Mouse (Mus musculus) neural tube, embryonic 14.5 days (tissue): ENCODE results near the gene Hdhd5. TPM values are rescaled to one million over a fixed set of nuclear protein-coding genes. Genes with fewer than 3 reads are reported as not detected.

Experiments
- ATAC-seq: fragments of 200-750 bp; cut with Nextera tagmentation; 2 replicates; pipeline ENCODE4 v1.8.0; 2017; ENCODE audit warnings: low read depth, mild to moderate bottlenecking, moderate TSS enrichment, moderate library complexity
- H3K27ac ChIP-seq: fragments of 300-500 bp; sonication (generic); 2 replicates; pipeline ENCODE4 v1.5.1; 2014; ENCODE audit warnings: low read depth, mild to moderate bottlenecking, control low read depth, low read length, moderate library complexity, mixed read lengths
- H3K27me3 ChIP-seq: fragments of 300-500 bp; sonication (generic); 2 replicates; pipeline ENCODE4 v1.6.1; 2014; ENCODE audit warnings: low read length; ENCODE audit not compliant: control insufficient read depth, insufficient read depth
- H3K36me3 ChIP-seq: fragments of 300-500 bp; sonication (generic); 2 replicates; pipeline ENCODE4 v1.6.1; 2014; ENCODE audit warnings: low read length, mixed read lengths; ENCODE audit not compliant: control insufficient read depth, insufficient read depth
- H3K4me1 ChIP-seq: fragments of 300-500 bp; sonication (generic); 2 replicates; pipeline ENCODE4 v1.6.1; 2014; ENCODE audit warnings: low read length; ENCODE audit not compliant: control insufficient read depth, insufficient read depth
- H3K4me2 ChIP-seq: fragments of 300-500 bp; sonication (generic); 2 replicates; pipeline ENCODE4 v1.6.1; 2014; ENCODE audit warnings: mild to moderate bottlenecking, low read depth, low read length, control low read depth
- H3K4me3 ChIP-seq: fragments of 300-500 bp; sonication (generic); 2 replicates; pipeline ENCODE4 v1.5.1; 2014; ENCODE audit warnings: low read depth, low read length, control low read depth, mixed read lengths
- H3K9ac ChIP-seq: fragments of 300-500 bp; sonication (generic); replicated peaks from 2 replicates; pipeline ENCODE4 v1.6.1; 2014; ENCODE audit warnings: low read depth, mild to moderate bottlenecking, control low read depth, low read length, mixed read lengths
- H3K9me3 ChIP-seq: fragments of 300-500 bp; sonication (generic); 2 replicates; pipeline ENCODE4 v1.6.1; 2016; ENCODE audit warnings: low read length; ENCODE audit not compliant: control insufficient read depth
- WGBS: fragments of 180-500 bp; shearing (Covaris S2); extraction: QIAGEN DNeasy Blood & Tissue Kit; methylation state at CpG from one replicate; pipeline ENCODE4 v1.1.7; 2014; 5-methylcytosine and 5-hydroxymethylcytosine counted together
- polyA plus RNA-seq: library from polyadenylated mRNA; unstranded; fragments of >200 nt; fragmentation: Nextera tagmentation; extraction: Ambion mirVana; gene quantifications from 2 replicates; pipeline ENCODE4 v1.2.1, GENCODE M21; 2014

The Hdhd5 gene
- polyA plus RNA-seq, 1 experiment from 2014 or later, result 11.8 TPM

DNA sequence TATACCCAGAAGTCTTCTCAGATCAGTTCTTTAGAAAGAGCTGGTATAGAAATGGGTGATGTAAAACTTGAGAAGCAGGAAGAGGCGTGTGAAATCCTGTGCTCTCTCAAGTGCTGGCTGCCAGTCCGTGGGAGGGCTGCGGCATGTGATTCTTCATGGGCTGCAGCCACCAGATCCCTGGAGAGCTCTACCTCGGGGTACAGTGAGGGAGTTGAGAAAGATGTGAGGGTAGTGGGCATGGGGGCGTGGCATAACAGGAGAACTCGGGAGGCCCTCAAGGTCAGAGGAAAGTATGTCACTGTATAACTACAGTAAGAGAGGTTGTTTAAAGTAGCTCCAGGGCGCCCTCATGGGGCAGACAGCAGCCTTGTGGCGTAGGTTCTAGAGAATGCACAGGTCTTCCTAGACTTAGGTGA lies 47.9 kb downstream of the Hdhd5 start:
- H3K9ac ChIP-seq, result no peak overlapping the region
- 41% methylated on average over 8 of the region's 8 CpGs for WGBS
- no peaks in the 10 kb centered on the region for H3K4me1 ChIP-seq
- ATAC-seq, result no peak
- no peaks in the 10 kb centered on the region for H3K9me3 ChIP-seq
- H3K36me3 ChIP-seq, result no peaks in the 10 kb centered on the region
- no peak overlapping the region for H3K4me3 ChIP-seq
- no peak overlapping the region for H3K27ac ChIP-seq
- no peak overlapping the region for H3K4me2 ChIP-seq
- no peaks in the 10 kb centered on the region for H3K27me3 ChIP-seq

- no peaks in the 10 kb centered on the region for H3K27me3 ChIP-seq
- H3K4me2 ChIP-seq, result no peak overlapping the region
- no peaks in the 10 kb centered on the region for H3K36me3 ChIP-seq
- ATAC-seq, result no peak
- H3K27ac ChIP-seq, result no peak overlapping the region
- no peak overlapping the region for H3K9ac ChIP-seq
- WGBS, result 41% methylated on average over 6 of the region's 6 CpGs
- H3K4me1 ChIP-seq, result no peaks in the 10 kb centered on the region
- H3K9me3 ChIP-seq, result no peaks in the 10 kb centered on the region
- no peak overlapping the region for H3K4me3 ChIP-seq
Observed at GRCm38 (mm10) chr6:120482756-120483155, 48.4 kb downstream of the Hdhd5 start.

DNA sequence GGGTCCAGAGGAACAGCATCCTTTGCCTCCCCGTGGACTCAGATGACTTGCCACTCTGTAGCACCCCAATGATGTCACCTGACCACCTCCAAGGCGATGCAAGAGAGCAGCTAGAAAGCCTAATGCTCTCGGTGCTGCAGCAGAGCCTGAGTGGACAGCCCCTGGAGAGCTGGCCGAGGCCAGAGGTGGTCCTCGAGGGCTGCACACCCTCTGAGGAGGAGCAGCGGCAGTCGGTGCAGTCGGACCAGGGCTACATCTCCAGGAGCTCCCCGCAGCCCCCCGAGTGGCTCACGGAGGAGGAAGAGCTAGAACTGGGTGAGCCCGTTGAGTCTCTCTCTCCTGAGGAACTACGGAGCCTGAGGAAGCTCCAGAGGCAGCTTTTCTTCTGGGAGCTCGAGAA lies 49.1 kb downstream of the Hdhd5 start:
- H3K9ac ChIP-seq, result no peak overlapping the region
- no peaks in the 10 kb centered on the region for H3K36me3 ChIP-seq
- WGBS, result 92% methylated on average over 14 of the region's 14 CpGs
- no peak overlapping the region for H3K4me2 ChIP-seq
- no peaks in the 10 kb centered on the region for H3K9me3 ChIP-seq
- H3K27ac ChIP-seq, result no peak overlapping the region
- no peaks in the 10 kb centered on the region for H3K4me1 ChIP-seq
- H3K4me3 ChIP-seq, result no peak overlapping the region
- no peaks in the 10 kb centered on the region for H3K27me3 ChIP-seq
- no peak for ATAC-seq

DNA sequence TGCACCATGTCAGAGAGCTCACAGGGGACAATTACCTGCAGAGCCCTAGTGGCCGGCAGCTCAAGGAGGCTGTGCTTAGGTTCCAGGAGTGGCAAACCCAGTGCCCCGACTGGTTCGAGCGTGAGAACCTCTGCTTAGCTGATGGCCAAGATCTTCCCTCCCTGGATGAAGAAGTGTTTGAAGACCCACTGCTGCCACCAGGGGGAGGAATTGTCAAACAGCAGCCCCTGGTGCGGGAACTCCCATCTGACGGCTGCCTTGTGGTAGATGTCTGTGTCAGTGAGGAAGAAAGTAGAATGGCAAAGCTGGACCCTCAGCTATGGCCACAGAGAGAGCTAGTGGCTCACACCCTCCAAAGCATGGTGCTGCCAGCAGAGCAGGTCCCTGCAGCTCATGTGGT lies 49.6 kb downstream of the Hdhd5 start:
- no peak overlapping the region for H3K9ac ChIP-seq
- no peaks in the 10 kb centered on the region for H3K27me3 ChIP-seq
- no peaks in the 10 kb centered on the region for H3K36me3 ChIP-seq
- no peaks in the 10 kb centered on the region for H3K9me3 ChIP-seq
- no peak overlapping the region for H3K4me2 ChIP-seq
- no peaks in the 10 kb centered on the region for H3K4me1 ChIP-seq
- ATAC-seq, result no peak
- no peak overlapping the region for H3K27ac ChIP-seq
- 92% methylated on average over 6 of the region's 6 CpGs for WGBS
- no peak overlapping the region for H3K4me3 ChIP-seq

- no peak overlapping the region for H3K4me2 ChIP-seq
- no peak overlapping the region for H3K9ac ChIP-seq
- no peaks in the 10 kb centered on the region for H3K36me3 ChIP-seq
- H3K4me1 ChIP-seq, result no peaks in the 10 kb centered on the region
- H3K9me3 ChIP-seq, result no peaks in the 10 kb centered on the region
- ATAC-seq, result no peak
- H3K27me3 ChIP-seq, result no peaks in the 10 kb centered on the region
- 90% methylated on average over 5 of the region's 5 CpGs for WGBS
- H3K4me3 ChIP-seq, result no peak overlapping the region
- H3K27ac ChIP-seq, result no peak overlapping the region
Observed at GRCm38 (mm10) chr6:120480361-120480760, 50.8 kb downstream of the Hdhd5 start.

GRCm38 (mm10) chr6:120479302-120479701 lies 51.8 kb downstream of the Hdhd5 start:
- WGBS, result 71% methylated on average over 2 of the region's 2 CpGs
- Histone ChIP-seq H3K9me3 (no peaks in the 10 kb centered on the region), H3K27ac (no peak overlapping the region), H3K4me1 (no peaks in the 10 kb centered on the region), H3K4me3 (no peak overlapping the region), H3K9ac (no peak overlapping the region), H3K27me3 (no peaks in the 10 kb centered on the region), H3K36me3 (no peaks in the 10 kb centered on the region), H3K4me2 (no peak overlapping the region)
- no peak for ATAC-seq

- Histone ChIP-seq H3K36me3 (no peaks in the 10 kb centered on the region), H3K4me2 (no peak overlapping the region), H3K4me3 (no peak overlapping the region), H3K9me3 (no peaks in the 10 kb centered on the region), H3K27me3 (no peaks in the 10 kb centered on the region), H3K4me1 (peaks cover 15% of the 10 kb centered on the region), H3K27ac (no peak overlapping the region), H3K9ac (no peak overlapping the region)
- 85% methylated on average over 8 of the region's 8 CpGs for WGBS
- ATAC-seq, result no peak
Observed at GRCm38 (mm10) chr6:120475288-120475687, 55.8 kb downstream of the Hdhd5 start.

- 26% methylated on average over 5 of the region's 5 CpGs for WGBS
Observed at GRCm38 (mm10) chr6:120473427-120473826, 57.7 kb downstream of the Hdhd5 start.

GRCm38 (mm10) chr6:120472455-120473140 lies 58.5 kb downstream of the Hdhd5 start:
- Histone ChIP-seq H3K36me3 (no peaks in the 10 kb centered on the region), H3K4me2 (no peak overlapping the region; the same call in 1 of the 2 replicates), H3K4me3 (no peak overlapping the region), H3K4me1 (peaks cover 19% of the 10 kb centered on the region), H3K27me3 (no peaks in the 10 kb centered on the region), H3K9me3 (no peaks in the 10 kb centered on the region), H3K9ac (no peak overlapping the region), H3K27ac (peak overlapping the region; percentile 85)
- peak; percentile 60 for ATAC-seq
- 10% methylated on average over 8 of the region's 8 CpGs for WGBS

More at GRCm38 (mm10) chr6:120473427-120473826, 57.7 kb downstream of the Hdhd5 start:
- H3K9ac ChIP-seq, result no peak overlapping the region
- peaks cover 19% of the 10 kb centered on the region for H3K4me1 ChIP-seq
- H3K27me3 ChIP-seq, result no peaks in the 10 kb centered on the region
- H3K4me3 ChIP-seq, result no peak overlapping the region
- peak; percentile 12; the same call in 1 of the 2 replicates for ATAC-seq
- no peaks in the 10 kb centered on the region for H3K9me3 ChIP-seq
- H3K4me2 ChIP-seq, result no peak overlapping the region
- no peaks in the 10 kb centered on the region for H3K36me3 ChIP-seq
- H3K27ac ChIP-seq, result peak overlapping the region; percentile 85
